8 mouse cellular contexts compared by ENCODE assay signal in the genomic region with DNA sequence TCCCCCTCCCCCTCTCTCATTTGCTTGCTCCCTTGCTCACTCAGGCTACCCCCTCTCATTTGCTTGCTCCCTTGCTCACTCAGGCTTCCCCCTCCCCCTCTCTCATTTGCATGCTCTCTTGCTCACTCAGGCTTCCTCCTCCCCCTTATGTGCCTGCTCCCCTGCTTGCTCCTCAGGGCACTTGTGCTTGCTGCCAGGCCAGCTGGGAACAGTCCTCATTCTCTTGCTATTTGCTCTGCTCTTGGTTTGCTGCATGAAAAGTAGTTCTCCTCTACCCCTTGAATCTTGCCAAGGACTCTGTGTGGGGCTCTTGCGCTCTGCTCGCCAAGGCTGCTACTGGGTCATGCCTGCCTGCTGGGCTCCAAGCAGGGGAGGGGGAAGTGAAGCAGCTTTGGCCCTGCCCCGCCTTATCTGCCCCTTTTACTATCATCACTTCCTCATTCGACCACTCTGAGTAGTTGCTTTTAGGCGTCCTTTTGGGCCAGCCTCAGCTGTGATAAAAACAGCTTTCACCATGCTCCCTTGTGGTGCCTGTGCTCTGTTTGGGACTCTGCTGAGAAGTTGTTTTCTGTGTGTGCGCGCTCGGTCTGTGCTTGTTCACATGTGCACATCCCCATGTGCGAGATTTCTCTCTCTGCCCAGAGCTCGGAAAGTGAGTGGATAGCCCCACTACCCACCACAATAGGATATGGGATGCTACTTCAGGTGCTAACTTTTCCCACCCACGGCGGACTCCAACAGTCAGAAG. TPM values are rescaled to one million over a fixed set of nuclear protein-coding genes. Genes with fewer than 3 reads are reported as not detected.
A peak's percentile ranks its signal among the peaks of the same experiment; 100 is the strongest.
DNase-seq lines count a peak whose midpoint lies in the region; ATAC-seq and TF ChIP-seq lines count a peak whose summit lies in the region.

No protein-coding gene starts in this region.

- no peak for TF ChIP-seq POLR2A in kidney, adult 2 months (IDR thresholded peaks at IDR 0.05; ENCODE audit: low read depth, low read length)
- TF ChIP-seq POLR2A in bone marrow macrophage, adult 2 months (IDR thresholded peaks at IDR 0.05; ENCODE audit: borderline replicate concordance, low read depth, low read length), result no peak

- no peaks in the 10 kb centered on the region for H3K4me1 ChIP-seq in kidney, postnatal 0 days (replicated peaks; ENCODE audit: insufficient read depth, low read length)
- H3K4me1 ChIP-seq in kidney, adult 2 months (ENCODE audit: control insufficient read depth, insufficient read depth, low read length), result no peaks in the 10 kb centered on the region
- no peaks in the 10 kb centered on the region for H3K4me1 ChIP-seq in bone marrow macrophage, adult 2 months (ENCODE audit: control insufficient read depth, insufficient read depth, low read length)
- peaks cover 8% of the 10 kb centered on the region for H3K4me1 ChIP-seq in forebrain, embryonic 10.5 days
- no peaks in the 10 kb centered on the region for H3K4me1 ChIP-seq in midbrain, embryonic 14.5 days (ENCODE audit: control insufficient read depth, insufficient read depth, low read length)

- no peaks in the 10 kb centered on the region for H3K27me3 ChIP-seq in kidney, postnatal 0 days (ENCODE audit: insufficient read depth, low read length)
- no peaks in the 10 kb centered on the region for H3K27me3 ChIP-seq in kidney, adult 2 months (replicated peaks; ENCODE audit: control insufficient read depth, insufficient read depth, low read length)
- H3K27me3 ChIP-seq in forebrain, embryonic 10.5 days (ENCODE audit: poor library complexity, severe bottlenecking), result no peaks in the 10 kb centered on the region
- H3K27me3 ChIP-seq in midbrain, embryonic 14.5 days (ENCODE audit: control insufficient read depth, insufficient read depth, low read length), result no peaks in the 10 kb centered on the region

- ATAC-seq in kidney, postnatal 0 days (replicated peaks; ENCODE audit: low FRiP score, low read depth), result peak; percentile 40; the same call in 1 of the 2 replicates
- peak; percentile 55 for ATAC-seq in midbrain, embryonic 14.5 days (ENCODE audit: low FRiP score, low TSS enrichment)

- no peak overlapping the region for H3K4me3 ChIP-seq in kidney, postnatal 0 days (replicated peaks; ENCODE audit: low read depth, low read length)
- H3K4me3 ChIP-seq in kidney, adult 2 months (ENCODE audit: insufficient read depth, low read depth, low read length), result no peak overlapping the region
- peak overlapping the region; percentile 37 for H3K4me3 ChIP-seq in bone marrow macrophage, adult 2 months (ENCODE audit: insufficient read depth, low read length)
- H3K4me3 ChIP-seq in forebrain, embryonic 10.5 days, result peak overlapping the region; percentile 16; the same call in 1 of the 2 replicates
- H3K4me3 ChIP-seq in midbrain, embryonic 14.5 days (replicated peaks; ENCODE audit: low read depth, low read length), result no peak overlapping the region

- no peak for TF ChIP-seq CTCF in kidney, postnatal 0 days (IDR thresholded peaks at IDR 0.05; ENCODE audit: low read depth)
- TF ChIP-seq CTCF in kidney, adult 2 months (conservative IDR thresholded peaks at IDR 0.05; ENCODE audit: insufficient read depth, insufficient read length, low read depth, low read length), result no peak
- TF ChIP-seq CTCF in bone marrow macrophage, adult 2 months (IDR thresholded peaks at IDR 0.05; ENCODE audit: low read depth, low read length), result no peak

- H3K9me3 ChIP-seq in kidney, postnatal 0 days (replicated peaks; ENCODE audit: low read length), result no peaks in the 10 kb centered on the region
- no peaks in the 10 kb centered on the region for H3K9me3 ChIP-seq in forebrain, embryonic 10.5 days
- H3K9me3 ChIP-seq in midbrain, embryonic 14.5 days (ENCODE audit: control insufficient read depth, low read length), result no peaks in the 10 kb centered on the region

- peak overlapping the region; percentile 30 for H3K4me2 ChIP-seq in kidney, postnatal 0 days (ENCODE audit: low read length)
- peak overlapping the region; percentile 18; the same call in 1 of the 2 replicates for H3K4me2 ChIP-seq in midbrain, embryonic 14.5 days (ENCODE audit: low read length)

- no peak overlapping the region for H3K27ac ChIP-seq in kidney, postnatal 0 days
- no peak overlapping the region for H3K27ac ChIP-seq in kidney, adult 2 months (ENCODE audit: insufficient read depth, low read depth, low read length)
- H3K27ac ChIP-seq in bone marrow macrophage, adult 2 months (ENCODE audit: insufficient read depth, low read depth, low read length), result peak overlapping the region; percentile 54
- H3K27ac ChIP-seq in forebrain, embryonic 10.5 days, result peak overlapping the region; percentile 69
- H3K27ac ChIP-seq in midbrain, embryonic 14.5 days (replicated peaks; ENCODE audit: low read depth, low read length), result no peak overlapping the region

- peak; percentile 3 for DNase-seq in kidney, postnatal 0 days (ENCODE audit: low spot score)
- no peak for DNase-seq in kidney, adult 2 months
- DNase-seq in forebrain, embryonic 10.5 days (ENCODE audit: extremely low spot score, low spot score), result peak; percentile 25
- DNase-seq in layer of hippocampus, adult 9-11 months, result peak; percentile 40
- DNase-seq in midbrain, embryonic 14.5 days, result peak; percentile 30
- DNase-seq in urinary bladder, postnatal 10 days (ENCODE audit: low spot score), result no peak
- no peak for DNase-seq in right cerebral cortex, adult 2 months (ENCODE audit: low spot score in 2 of 2)

- H3K9ac ChIP-seq in kidney, postnatal 0 days (ENCODE audit: low read depth, low read length), result no peak overlapping the region
- no peak overlapping the region for H3K9ac ChIP-seq in midbrain, embryonic 14.5 days (replicated peaks; ENCODE audit: low read length)

- WGBS in kidney, postnatal 0 days, result 35% methylated on average over 12 of the region's 12 CpGs
- WGBS in kidney, adult 2 months, result 21% methylated on average over 12 of the region's 12 CpGs
- WGBS in forebrain, embryonic 10.5 days, result 39% methylated on average over 12 of the region's 12 CpGs
- 45% methylated on average over 12 of the region's 12 CpGs for WGBS in midbrain, embryonic 14.5 days

- no peaks in the 10 kb centered on the region for H3K36me3 ChIP-seq in kidney, postnatal 0 days (ENCODE audit: insufficient read depth, low read length)
- H3K36me3 ChIP-seq in kidney, adult 2 months (ENCODE audit: control insufficient read depth, insufficient read depth, low read length), result no peaks in the 10 kb centered on the region
- H3K36me3 ChIP-seq in forebrain, embryonic 10.5 days (replicated peaks), result no peaks in the 10 kb centered on the region
- H3K36me3 ChIP-seq in midbrain, embryonic 14.5 days (ENCODE audit: control insufficient read depth, insufficient read depth, low read length), result no peaks in the 10 kb centered on the region

RNA-seq across cellular contexts. Expression of gene Ldoc1, which starts 13.2 kb away (rescaled TPM):
- 0.36 and 1.2 TPM in 2 replicates for polyA plus RNA-seq in kidney, postnatal 0 days (2015; fragmentation: Nextera tagmentation; extraction: Ambion mirVana)
- not detected in 2 replicates for polyA plus RNA-seq in kidney, adult 2 months (2012; rRNA removed)
- polyA plus RNA-seq in bone marrow macrophage, adult 2 months (2012; ENCODE audit: insufficient read depth, insufficient read length, missing spikeins), result not detected in 2 replicates
- 1.4 and 1.5 TPM in 2 replicates for polyA plus RNA-seq in forebrain, embryonic 10.5 days (2016; fragmentation: Nextera tagmentation; extraction: Ambion mirVana)
- polyA plus RNA-seq in midbrain, embryonic 14.5 days (2014; fragmentation: Nextera tagmentation; extraction: Ambion mirVana), result 5.8 and 6.6 TPM in 2 replicates

Comparison
In these comparisons a context has a peak if more than half of its experiments do, and no peak if none do; other contexts are left out.
1. DNase-seq: peak in kidney, postnatal 0 days (single experiment), forebrain, embryonic 10.5 days (single experiment), layer of hippocampus, adult 9-11 months (single experiment) and midbrain, embryonic 14.5 days (single experiment); none in kidney, adult 2 months (single experiment), urinary bladder, postnatal 10 days (single experiment) and right cerebral cortex, adult 2 months (0 of 2).
2. H3K27ac ChIP-seq: peak in bone marrow macrophage, adult 2 months (single experiment) and forebrain, embryonic 10.5 days (single experiment); none in kidney, postnatal 0 days (single experiment), kidney, adult 2 months (single experiment) and midbrain, embryonic 14.5 days (single experiment).
3. H3K4me3 ChIP-seq: peak in bone marrow macrophage, adult 2 months (single experiment) and forebrain, embryonic 10.5 days (single experiment); none in kidney, postnatal 0 days (single experiment), kidney, adult 2 months (single experiment) and midbrain, embryonic 14.5 days (single experiment).